Mouse (Mus musculus) thymus, adult 2 months (tissue): ENCODE results near the gene Gm12248. TPM values are rescaled to one million over a fixed set of nuclear protein-coding genes. Genes with fewer than 3 reads are reported as not detected.

Experiments used
- DNase-seq: peaks from one replicate; pipeline ENCODE4 v3.0.0; 2021
- H3K27ac ChIP-seq: fragments of 200-500 bp; 2 replicates; pipeline ENCODE4 v1.5.1; 2012; ENCODE audit warnings: low read length, control low read depth; ENCODE audit not compliant: control insufficient read depth, insufficient read depth
- H3K27me3 ChIP-seq: fragments of 200-500 bp; 2 replicates; pipeline ENCODE4 v1.6.1; 2012; ENCODE audit warnings: mild to moderate bottlenecking, low read length, moderate library complexity, mixed read lengths; ENCODE audit not compliant: control insufficient read depth, insufficient read depth
- H3K36me3 ChIP-seq: fragments of 200-500 bp; 2 replicates; pipeline ENCODE4 v1.6.1; 2012; ENCODE audit warnings: mild to moderate bottlenecking, low read length, moderate library complexity; ENCODE audit not compliant: control insufficient read depth, insufficient read depth
- H3K4me1 ChIP-seq: fragments of 200-500 bp; replicated peaks from 2 replicates; pipeline ENCODE4 v1.6.1; 2012; ENCODE audit warnings: low read length; ENCODE audit not compliant: control insufficient read depth, insufficient read depth
- H3K4me3 ChIP-seq: fragments of 200-500 bp; 2 replicates; pipeline ENCODE4 v1.5.1; 2012; ENCODE audit warnings: mild to moderate bottlenecking, low read length, control low read depth, moderate library complexity; ENCODE audit not compliant: control insufficient read depth, insufficient read depth
- CTCF ChIP-seq: fragments of 200-500 bp; IDR thresholded peaks from 2 replicates; pipeline ENCODE4 v1.5.1; 2012; ENCODE audit warnings: mild to moderate bottlenecking, control low read depth, low read length, moderate library complexity, borderline replicate concordance; ENCODE audit not compliant: control insufficient read depth, poor library complexity, insufficient read depth; ENCODE audit errors: extremely low read depth
- POLR2A ChIP-seq: fragments of 200-500 bp; IDR thresholded peaks from 2 replicates; pipeline ENCODE4 v1.6.1; 2012; ENCODE audit warnings: mild to moderate bottlenecking, low read length, control low read depth, moderate library complexity; ENCODE audit not compliant: control insufficient read depth, poor library complexity, insufficient read depth; ENCODE audit errors: extremely low read depth
- WGBS: fragments of 180-500 bp; shearing (Covaris S2); methylation state at CpG from one replicate; pipeline ENCODE4 v1.1.7; 2018; 5-methylcytosine and 5-hydroxymethylcytosine counted together
- polyA plus RNA-seq: library from polyadenylated mRNA; depleted of rRNA; stranded (reverse); fragments of >200 nt; gene quantifications from 2 replicates; pipeline ENCODE4 v1.2.3, GENCODE M21; 2012

The Gm12248 gene
- polyA plus RNA-seq, 1 experiment = 0.59 TPM

GRCm38 (mm10) chr11:58026860-58027259 lies 66.1 kb downstream of the Gm12248 start:
- TF ChIP-seq CTCF = no peak
- TF ChIP-seq POLR2A = no peak
- no peaks in the 10 kb centered on the region for H3K36me3 ChIP-seq
- DNase-seq = no peak
- no peak overlapping the region for H3K4me3 ChIP-seq
- no peaks in the 10 kb centered on the region for H3K27me3 ChIP-seq
- peaks cover 27% of the 10 kb centered on the region for H3K4me1 ChIP-seq
- H3K27ac ChIP-seq = no peak overlapping the region
- WGBS = 52% methylated on average over 1 of the region's 1 CpGs

GRCm38 (mm10) chr11:58026337-58026736 lies 66.6 kb downstream of the Gm12248 start:
- peaks cover 26% of the 10 kb centered on the region for H3K4me1 ChIP-seq
- TF ChIP-seq POLR2A (no peak), CTCF (no peak)
- no peaks in the 10 kb centered on the region for H3K27me3 ChIP-seq
- H3K4me3 ChIP-seq = no peak overlapping the region
- no peak overlapping the region for H3K27ac ChIP-seq
- DNase-seq = no peak
- no peaks in the 10 kb centered on the region for H3K36me3 ChIP-seq
- WGBS = 24% methylated on average over 3 of the region's 3 CpGs

- Histone ChIP-seq H3K4me1 (peaks cover 23% of the 10 kb centered on the region), H3K4me3 (no peak overlapping the region), H3K27me3 (no peaks in the 10 kb centered on the region), H3K27ac (no peak overlapping the region), H3K36me3 (no peaks in the 10 kb centered on the region)
- 74% methylated on average over 4 of the region's 4 CpGs for WGBS
- no peak for TF ChIP-seq CTCF
- no peak for TF ChIP-seq POLR2A
- no peak for DNase-seq
These were observed 67.1 kb downstream of the Gm12248 start for GRCm38 (mm10) chr11:58025881-58026280.

- Histone ChIP-seq H3K4me3 (no peak overlapping the region), H3K4me1 (peaks cover 24% of the 10 kb centered on the region), H3K27ac (no peak overlapping the region), H3K36me3 (no peaks in the 10 kb centered on the region), H3K27me3 (no peaks in the 10 kb centered on the region)
- no peak for TF ChIP-seq CTCF
- no peak for TF ChIP-seq POLR2A
- no peak for DNase-seq
- WGBS = 56% methylated on average over 2 of the region's 2 CpGs
These were observed 68.3 kb downstream of the Gm12248 start for GRCm38 (mm10) chr11:58024671-58025070.

- Histone ChIP-seq H3K27ac (no peak overlapping the region), H3K36me3 (no peaks in the 10 kb centered on the region), H3K4me1 (peaks cover 24% of the 10 kb centered on the region), H3K4me3 (no peak overlapping the region), H3K27me3 (no peaks in the 10 kb centered on the region)
- 95% methylated on average over 1 of the region's 1 CpGs for WGBS
- TF ChIP-seq POLR2A (no peak), CTCF (no peak)
- no peak for DNase-seq
These were observed 68.7 kb downstream of the Gm12248 start for GRCm38 (mm10) chr11:58024271-58024670.

- H3K27ac ChIP-seq = no peak overlapping the region
These were observed 71.3 kb downstream of the Gm12248 start for GRCm38 (mm10) chr11:58021618-58022017.

GRCm38 (mm10) chr11:58021095-58021494 lies 71.8 kb downstream of the Gm12248 start:
- Histone ChIP-seq H3K27ac (no peak overlapping the region), H3K4me3 (no peak overlapping the region), H3K4me1 (peaks cover 23% of the 10 kb centered on the region), H3K36me3 (no peaks in the 10 kb centered on the region), H3K27me3 (no peaks in the 10 kb centered on the region)
- WGBS = 4% methylated on average over 1 of the region's 1 CpGs
- no peak for DNase-seq
- TF ChIP-seq POLR2A (no peak), CTCF (no peak)

More at GRCm38 (mm10) chr11:58021618-58022017, 71.3 kb downstream of the Gm12248 start:
- no peak overlapping the region for H3K4me3 ChIP-seq
- no peaks in the 10 kb centered on the region for H3K27me3 ChIP-seq
- peaks cover 24% of the 10 kb centered on the region for H3K4me1 ChIP-seq
- WGBS = 78% methylated on average over 2 of the region's 2 CpGs
- no peaks in the 10 kb centered on the region for H3K36me3 ChIP-seq
- TF ChIP-seq CTCF (no peak), POLR2A (no peak)
- DNase-seq = no peak
